Mouse (Mus musculus) heart, embryonic 15.5 days (tissue): ENCODE results near the gene Pkmyt1. TPM values are rescaled to one million over a fixed set of nuclear protein-coding genes. Genes with fewer than 3 reads are reported as not detected.
A peak's percentile ranks its signal among the peaks of the same experiment; 100 is the strongest.

Source experiments
- ATAC-seq: fragments of 200-750 bp; cut with Nextera tagmentation; replicated peaks from 2 replicates; pipeline ENCODE4 v1.8.0; 2017; ENCODE audit warnings: low read depth, moderate TSS enrichment; ENCODE audit not compliant: insufficient number of reproducible peaks, insufficient read depth, low FRiP score
- H3K27ac ChIP-seq: fragments of 300-500 bp; sonication (generic); 2 replicates; pipeline ENCODE4 v1.5.1; 2015; ENCODE audit warnings: mild to moderate bottlenecking, inconsistent platforms
- H3K27me3 ChIP-seq: fragments of 300-500 bp; sonication (generic); 2 replicates; pipeline ENCODE4 v1.6.1; 2015; ENCODE audit warnings: inconsistent platforms
- H3K36me3 ChIP-seq: fragments of 300-500 bp; sonication (generic); 2 replicates; pipeline ENCODE4 v1.6.1; 2015; ENCODE audit warnings: mild to moderate bottlenecking, inconsistent platforms
- H3K4me1 ChIP-seq: fragments of 300-500 bp; sonication (generic); replicated peaks from 2 replicates; pipeline ENCODE4 v1.6.1; 2015; ENCODE audit warnings: inconsistent platforms
- H3K4me2 ChIP-seq: fragments of 300-500 bp; sonication (generic); 2 replicates; pipeline ENCODE4 v1.6.1; 2015; ENCODE audit warnings: inconsistent platforms, mild to moderate bottlenecking, moderate library complexity
- H3K4me3 ChIP-seq: fragments of 300-500 bp; sonication (generic); 2 replicates; pipeline ENCODE4 v1.5.1; 2015; ENCODE audit warnings: mild to moderate bottlenecking, inconsistent platforms
- H3K9ac ChIP-seq: fragments of 300-500 bp; sonication (generic); 2 replicates; pipeline ENCODE4 v1.6.1; 2015; ENCODE audit warnings: mild to moderate bottlenecking, inconsistent platforms
- H3K9me3 ChIP-seq: fragments of 300-500 bp; sonication (generic); replicated peaks from 2 replicates; pipeline ENCODE4 v1.6.1; 2016; ENCODE audit warnings: inconsistent platforms
- WGBS: fragments of 180-500 bp; shearing (Covaris S2); methylation state at CpG from one replicate; pipeline ENCODE4 v1.1.7; 2015; ENCODE audit warnings: mixed read lengths; 5-methylcytosine and 5-hydroxymethylcytosine counted together
- polyA plus RNA-seq: library from polyadenylated mRNA; unstranded; fragments of >200 nt; fragmentation: Nextera tagmentation; extraction: Ambion mirVana; gene quantifications from 2 replicates; pipeline ENCODE4 v1.2.1, GENCODE M21; 2015

Pkmyt1 gene
- polyA plus RNA-seq, result 22.4 and 37.6 TPM in 2 replicates

DNA sequence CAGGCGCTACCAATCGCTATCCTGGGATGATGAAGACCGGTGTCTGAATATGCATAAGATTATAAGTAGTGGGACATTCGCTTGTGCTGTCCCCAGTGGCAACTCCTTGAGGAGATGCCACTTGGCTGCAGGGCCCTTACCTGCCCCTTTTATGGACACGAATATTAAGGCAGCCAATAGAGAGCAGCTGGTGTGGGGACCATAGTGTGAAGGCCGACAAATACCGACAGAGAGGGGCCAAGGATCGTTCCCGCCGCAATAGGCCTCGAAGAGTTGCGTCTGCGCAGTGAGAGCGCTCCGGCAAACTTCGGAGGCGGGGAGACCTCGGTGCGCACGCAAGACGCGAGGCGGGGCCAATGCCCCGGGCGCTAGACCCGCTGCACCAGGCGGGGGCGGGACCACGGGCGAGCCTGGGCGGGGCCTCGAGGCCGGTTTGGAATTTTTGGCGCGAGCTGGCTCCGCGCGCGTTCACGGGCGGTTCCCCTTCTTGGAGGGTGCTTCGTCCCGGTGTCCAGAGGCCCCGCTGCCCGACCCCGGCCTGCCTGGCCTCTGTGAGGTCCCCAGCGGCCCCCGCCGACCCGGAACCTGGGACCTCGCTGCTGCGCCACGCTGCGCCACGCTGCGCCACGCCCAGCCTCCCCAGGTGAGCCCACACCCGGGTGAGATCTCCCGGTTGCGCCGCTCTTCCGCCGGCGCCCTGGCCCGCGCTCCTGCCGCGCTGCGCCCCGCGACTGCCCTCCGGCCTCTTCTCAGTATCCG is at the start of gene Pkmyt1:
TSS of gene Pkmyt1 (plus strand) at position 338 of the 759 bp plus-strand sequence.
- Histone ChIP-seq H3K4me2 (peak within 1 kb of the TSS; percentile 68), H3K4me1 (peaks cover 14% of the 10 kb centered on the region), H3K27ac (peak within 1 kb of the TSS; percentile 83), H3K4me3 (peak within 1 kb of the TSS; percentile 65), H3K27me3 (no peaks in the 10 kb centered on the region), H3K9ac (peak within 1 kb of the TSS; percentile 74), H3K36me3 (no peaks in the 10 kb centered on the region), H3K9me3 (no peaks in the 10 kb centered on the region)
- WGBS, result 1% methylated on average over 72 of the region's 73 CpGs
- ATAC-seq, result peak; percentile 93

DNA sequence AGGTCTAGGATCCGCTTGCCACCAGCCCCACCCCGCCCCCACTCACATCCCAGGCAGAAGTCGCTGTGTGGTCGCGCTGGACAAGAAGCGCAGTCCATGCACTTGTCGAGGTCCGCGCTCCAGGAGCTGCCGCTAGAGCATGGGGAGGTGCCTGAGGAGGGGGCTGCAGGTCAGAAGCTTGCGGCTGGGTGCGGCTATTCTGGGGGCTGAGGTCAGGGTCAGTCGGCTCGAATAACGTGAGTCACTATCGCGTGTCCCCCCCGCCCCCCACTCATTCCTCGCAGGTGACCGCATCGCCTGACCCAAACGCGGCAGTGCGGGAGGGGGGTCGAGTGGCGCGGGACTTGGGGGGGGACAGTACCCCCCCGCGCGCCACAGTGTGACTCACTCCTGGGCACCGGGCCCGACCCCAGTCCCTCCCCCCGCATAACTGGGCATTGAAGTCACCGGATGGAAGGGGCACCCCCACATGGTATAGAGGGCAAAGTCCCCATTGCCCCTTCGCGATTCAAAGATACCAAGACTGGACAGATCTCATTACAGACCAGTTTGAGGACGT is 49.6 kb upstream of the Pkmyt1 start:
- Histone ChIP-seq H3K4me1 (peaks cover 47% of the 10 kb centered on the region), H3K4me2 (peak overlapping the region; percentile 82), H3K9ac (peak overlapping the region; percentile 71), H3K4me3 (peak overlapping the region; percentile 62), H3K27me3 (peaks cover 36% of the 10 kb centered on the region), H3K36me3 (0 out of 2 replicates have a peak, but pooled peaks cover 4% of the 10 kb centered on the region), H3K9me3 (no peaks in the 10 kb centered on the region), H3K27ac (peak overlapping the region; percentile 97)
- under 1% methylated on average over 37 of the region's 37 CpGs for WGBS
- peak; percentile 36 for ATAC-seq

DNA sequence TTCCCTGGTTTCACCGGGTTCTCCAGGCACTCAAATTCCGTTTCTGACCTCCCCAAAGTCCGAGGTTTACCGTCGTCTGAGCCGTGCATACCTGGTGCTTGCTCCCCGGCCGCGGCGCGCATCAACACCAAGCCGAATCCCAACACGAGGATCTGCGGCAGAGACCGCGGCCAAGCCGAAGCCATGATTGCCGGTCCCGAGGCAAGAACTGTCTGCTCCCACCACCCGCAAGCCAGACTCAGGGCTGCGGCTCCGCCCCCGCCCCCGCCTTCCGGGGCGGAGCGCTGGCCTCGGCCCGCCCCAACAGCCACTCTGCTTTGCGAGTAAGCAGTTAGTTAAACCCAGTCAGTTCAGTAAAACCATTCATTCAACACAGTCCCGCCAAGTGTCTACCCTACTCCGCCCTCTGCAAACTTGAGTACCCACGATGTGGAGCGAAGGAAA is 48.9 kb upstream of the Pkmyt1 start, which contains the start of gene Tnfrsf12a:
TSS of gene Tnfrsf12a (minus strand) at position 233 of the 444 bp plus-strand sequence.
- H3K4me2 ChIP-seq, result peak within 1 kb of the TSS; percentile 82
- peak within 1 kb of the TSS; percentile 71 for H3K9ac ChIP-seq
- H3K27ac ChIP-seq, result peak within 1 kb of the TSS; percentile 97
- peaks cover 43% of the 10 kb centered on the region for H3K27me3 ChIP-seq
- ATAC-seq, result peak; percentile 36; the same call in 1 of the 2 replicates
- H3K4me3 ChIP-seq, result peak within 1 kb of the TSS; percentile 62
- WGBS, result under 1% methylated on average over 34 of the region's 34 CpGs
- H3K36me3 ChIP-seq, result 0 out of 2 replicates have a peak, but pooled peaks cover 4% of the 10 kb centered on the region
- no peaks in the 10 kb centered on the region for H3K9me3 ChIP-seq
- peaks cover 47% of the 10 kb centered on the region for H3K4me1 ChIP-seq

DNA sequence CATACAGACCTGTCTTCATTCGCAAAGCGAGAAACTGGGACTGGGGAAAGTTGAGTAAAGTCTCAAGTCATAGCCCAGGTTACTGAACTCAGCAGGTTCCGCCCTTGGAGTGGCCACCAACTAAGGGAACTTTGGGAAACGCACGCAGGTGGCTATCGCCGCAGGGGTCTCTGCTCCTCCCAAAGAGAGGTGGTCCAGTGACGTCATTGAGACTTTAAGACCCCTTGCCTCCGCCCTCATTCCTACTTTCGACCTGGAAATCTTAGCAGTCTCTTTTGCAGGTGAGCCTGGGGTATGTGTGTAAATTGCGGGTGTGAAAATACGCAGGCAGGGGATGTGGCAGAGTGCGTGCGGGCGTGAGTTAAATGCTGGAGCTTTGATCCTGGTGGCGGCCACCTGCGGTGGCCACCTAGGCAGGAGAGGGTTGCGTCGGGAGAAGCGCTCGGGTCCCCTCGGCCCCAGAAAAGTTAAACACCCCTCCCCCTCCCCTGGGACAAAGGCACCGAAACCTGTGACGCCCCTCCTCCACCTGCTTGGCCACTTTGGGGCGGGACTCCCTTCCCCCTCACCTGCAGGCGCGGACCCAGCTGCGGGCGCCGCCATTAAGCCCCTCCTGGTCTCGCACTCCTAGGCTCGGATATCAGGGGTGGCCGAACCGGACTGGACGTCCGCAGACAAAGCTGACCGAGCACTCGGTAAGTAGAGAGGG is 46.9 kb upstream of the Pkmyt1 start, which contains the start of gene Cldn6:
TSS of gene Cldn6 (plus strand) at position 123 of the 709 bp plus-strand sequence.
- Histone ChIP-seq H3K4me2 (peak within 1 kb of the TSS; percentile 56), H3K36me3 (0 out of 2 replicates have a peak, but pooled peaks cover 4% of the 10 kb centered on the region), H3K27me3 (peaks cover 63% of the 10 kb centered on the region), H3K9ac (no peak within 1 kb of the TSS), H3K4me1 (peaks cover 37% of the 10 kb centered on the region), H3K27ac (no peak within 1 kb of the TSS), H3K4me3 (peak within 1 kb of the TSS; percentile 36), H3K9me3 (no peaks in the 10 kb centered on the region)
- 2% methylated on average over 38 of the region's 38 CpGs for WGBS
- no peak for ATAC-seq

DNA sequence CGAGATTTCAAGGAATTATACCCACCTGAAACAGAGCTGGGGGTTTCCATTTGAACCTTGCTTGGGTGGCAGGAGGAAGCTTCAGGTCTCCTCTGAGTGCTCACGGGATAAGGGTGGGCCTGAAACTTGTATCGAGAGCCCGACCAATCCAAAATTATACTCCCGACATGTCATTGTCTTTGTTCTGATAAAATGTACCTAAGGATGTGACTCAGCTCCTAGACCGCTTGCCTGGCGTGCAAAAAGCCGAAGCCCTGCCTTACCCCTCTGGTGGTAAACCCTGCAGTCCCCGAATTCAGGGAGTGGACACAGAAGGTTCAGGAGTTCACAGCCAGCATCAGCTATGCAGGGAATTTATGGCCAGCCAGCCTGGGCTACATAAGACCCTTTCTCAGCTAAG is 45.8 kb upstream of the Pkmyt1 start:
- Histone ChIP-seq H3K27ac (no peak overlapping the region), H3K27me3 (peaks cover 74% of the 10 kb centered on the region), H3K36me3 (0 out of 2 replicates have a peak, but pooled peaks cover 1% of the 10 kb centered on the region), H3K9me3 (no peaks in the 10 kb centered on the region), H3K4me3 (0 out of 2 replicates have a peak overlapping the region, but pooled peaks have one; percentile 36), H3K9ac (no peak overlapping the region), H3K4me2 (no peak overlapping the region), H3K4me1 (peaks cover 27% of the 10 kb centered on the region)
- no peak for ATAC-seq
- WGBS, result 58% methylated on average over 9 of the region's 9 CpGs

- peaks cover 77% of the 10 kb centered on the region for H3K27me3 ChIP-seq
- H3K4me3 ChIP-seq, result no peak overlapping the region
- peaks cover 19% of the 10 kb centered on the region for H3K4me1 ChIP-seq
- no peaks in the 10 kb centered on the region for H3K9me3 ChIP-seq
- no peak overlapping the region for H3K9ac ChIP-seq
- no peaks in the 10 kb centered on the region for H3K36me3 ChIP-seq
- no peak overlapping the region for H3K4me2 ChIP-seq
- ATAC-seq, result no peak
- WGBS, result 61% methylated on average over 10 of the region's 10 CpGs
- no peak overlapping the region for H3K27ac ChIP-seq
Observed at GRCm38 (mm10) chr17:23681086-23681485, 45.0 kb upstream of the Pkmyt1 start.

DNA sequence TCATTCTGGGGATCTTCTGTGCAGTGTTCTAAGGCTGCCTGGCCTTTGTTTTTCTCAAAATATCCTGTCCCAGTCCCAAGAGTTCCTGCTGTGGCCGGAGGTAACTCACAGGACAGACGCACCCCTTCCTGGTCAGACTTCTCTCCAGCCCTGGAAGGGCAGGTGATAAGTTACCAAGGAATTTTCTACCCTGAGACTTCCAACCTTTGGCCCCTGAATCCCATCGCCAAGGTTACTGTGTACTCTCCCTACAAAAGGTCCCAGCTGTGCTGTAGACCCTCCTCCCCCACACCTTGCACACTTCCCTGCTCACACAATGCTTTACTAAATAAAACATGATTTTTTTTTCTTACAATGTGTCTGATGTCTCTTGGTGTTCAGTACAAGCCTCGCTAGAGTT is 44.0 kb upstream of the Pkmyt1 start:
- Histone ChIP-seq H3K4me3 (no peak overlapping the region), H3K9me3 (no peaks in the 10 kb centered on the region), H3K27ac (no peak overlapping the region), H3K4me1 (peaks cover 13% of the 10 kb centered on the region), H3K4me2 (no peak overlapping the region), H3K9ac (no peak overlapping the region), H3K36me3 (no peaks in the 10 kb centered on the region), H3K27me3 (peaks cover 77% of the 10 kb centered on the region)
- no peak for ATAC-seq
- 48% methylated on average over 4 of the region's 4 CpGs for WGBS

DNA sequence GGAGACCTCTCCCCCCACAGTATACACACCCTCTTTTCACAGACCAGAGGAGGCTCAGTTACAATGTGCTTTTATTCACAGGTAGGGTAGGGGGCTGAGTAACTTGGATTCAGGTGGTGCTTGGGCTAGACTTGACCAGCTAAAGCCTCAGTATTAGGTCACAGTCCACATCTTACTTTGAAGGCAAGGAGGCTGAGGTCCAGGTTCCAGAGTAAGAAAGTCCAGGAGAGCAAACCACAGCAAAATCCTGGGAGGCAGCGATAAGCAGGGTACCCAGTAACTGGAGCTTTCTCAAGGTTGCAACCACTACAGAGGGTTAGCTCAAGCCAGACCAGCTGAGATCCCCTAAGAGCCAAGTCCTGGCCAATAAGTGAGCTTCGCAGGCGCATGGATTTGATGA is 43.6 kb upstream of the Pkmyt1 start:
- H3K9ac ChIP-seq, result no peak overlapping the region
- ATAC-seq, result no peak
- peaks cover 10% of the 10 kb centered on the region for H3K4me1 ChIP-seq
- peaks cover 77% of the 10 kb centered on the region for H3K27me3 ChIP-seq
- H3K9me3 ChIP-seq, result no peaks in the 10 kb centered on the region
- H3K4me2 ChIP-seq, result no peak overlapping the region
- no peaks in the 10 kb centered on the region for H3K36me3 ChIP-seq
- no peak overlapping the region for H3K27ac ChIP-seq
- WGBS, result 54% methylated on average over 3 of the region's 3 CpGs
- H3K4me3 ChIP-seq, result no peak overlapping the region

- no peaks in the 10 kb centered on the region for H3K9me3 ChIP-seq
- H3K27ac ChIP-seq, result no peak overlapping the region
- peaks cover 7% of the 10 kb centered on the region for H3K4me1 ChIP-seq
- no peak overlapping the region for H3K4me2 ChIP-seq
- no peak for ATAC-seq
- 12% methylated on average over 15 of the region's 15 CpGs for WGBS
- no peak overlapping the region for H3K4me3 ChIP-seq
- no peak overlapping the region for H3K9ac ChIP-seq
- H3K27me3 ChIP-seq, result peaks cover 75% of the 10 kb centered on the region
- no peaks in the 10 kb centered on the region for H3K36me3 ChIP-seq
Observed at GRCm38 (mm10) chr17:23683226-23683625, 42.9 kb upstream of the Pkmyt1 start.

GRCm38 (mm10) chr17:23683856-23684672 is 42.1 kb upstream of the Pkmyt1 start, which contains the start of gene Cldn9:
Cldn9 (minus strand) TSS chr17:23684026.
- Histone ChIP-seq H3K27me3 (peaks cover 66% of the 10 kb centered on the region), H3K4me1 (peaks cover 6% of the 10 kb centered on the region), H3K4me3 (no peak within 1 kb of the TSS), H3K9me3 (no peaks in the 10 kb centered on the region), H3K36me3 (no peaks in the 10 kb centered on the region), H3K27ac (no peak within 1 kb of the TSS), H3K9ac (no peak within 1 kb of the TSS), H3K4me2 (no peak within 1 kb of the TSS)
- WGBS, result 27% methylated on average over 15 of the region's 15 CpGs
- peak; percentile 47; the same call in 1 of the 2 replicates for ATAC-seq
